Mouse (Mus musculus) limb, embryonic 12.5 days (tissue): ENCODE measurements around the gene Gm9774. TPM values are rescaled to one million over a fixed set of nuclear protein-coding genes. Genes with fewer than 3 reads are reported as not detected.

Source experiments
- ATAC-seq: fragments of 200-750 bp; cut with Nextera tagmentation; 2 replicates; pipeline ENCODE4 v1.8.0; 2017; ENCODE audit warnings: low read depth, moderate TSS enrichment; ENCODE audit not compliant: insufficient number of reproducible peaks, insufficient read depth, low FRiP score, low TSS enrichment
- H3K27ac ChIP-seq: fragments of 300-500 bp; sonication (generic); 2 replicates; pipeline ENCODE4 v1.5.1; 2016; ENCODE audit warnings: mild to moderate bottlenecking, moderate library complexity
- H3K27me3 ChIP-seq: fragments of 300-500 bp; sonication (generic); 2 replicates; pipeline ENCODE4 v1.6.1; 2016; ENCODE audit warnings: mild to moderate bottlenecking, moderate library complexity
- H3K36me3 ChIP-seq: fragments of 300-500 bp; sonication (generic); 2 replicates; pipeline ENCODE4 v1.6.1; 2016; ENCODE audit warnings: mild to moderate bottlenecking, moderate library complexity
- H3K4me1 ChIP-seq: fragments of 300-500 bp; sonication (generic); replicated peaks from 2 replicates; pipeline ENCODE4 v1.6.1; 2016
- H3K4me2 ChIP-seq: fragments of 300-500 bp; sonication (generic); 2 replicates; pipeline ENCODE4 v1.6.1; 2016; ENCODE audit warnings: mild to moderate bottlenecking, moderate library complexity
- H3K4me3 ChIP-seq: fragments of 300-500 bp; sonication (generic); replicated peaks from 2 replicates; pipeline ENCODE4 v1.5.1; 2016; ENCODE audit warnings: mild to moderate bottlenecking
- H3K9ac ChIP-seq: fragments of 300-500 bp; sonication (generic); replicated peaks from 2 replicates; pipeline ENCODE4 v1.6.1; 2016; ENCODE audit warnings: mild to moderate bottlenecking, moderate library complexity
- H3K9me3 ChIP-seq: fragments of 300-500 bp; sonication (generic); 2 replicates; pipeline ENCODE4 v1.6.1; 2016; ENCODE audit warnings: mild to moderate bottlenecking, moderate library complexity
- WGBS: fragments of 180-500 bp; shearing (Covaris S2); methylation state at CpG from one replicate; pipeline ENCODE4 v1.1.7; 2016; 5-methylcytosine and 5-hydroxymethylcytosine counted together
- polyA plus RNA-seq: library from polyadenylated mRNA; unstranded; fragments of >200 nt; fragmentation: Nextera tagmentation; extraction: Ambion mirVana; gene quantifications from 2 replicates; pipeline ENCODE4 v1.2.1, GENCODE M21; 2016

The Gm9774 gene
- polyA plus RNA-seq, 1 experiment from 2014 or later, result 6.4 TPM

DNA sequence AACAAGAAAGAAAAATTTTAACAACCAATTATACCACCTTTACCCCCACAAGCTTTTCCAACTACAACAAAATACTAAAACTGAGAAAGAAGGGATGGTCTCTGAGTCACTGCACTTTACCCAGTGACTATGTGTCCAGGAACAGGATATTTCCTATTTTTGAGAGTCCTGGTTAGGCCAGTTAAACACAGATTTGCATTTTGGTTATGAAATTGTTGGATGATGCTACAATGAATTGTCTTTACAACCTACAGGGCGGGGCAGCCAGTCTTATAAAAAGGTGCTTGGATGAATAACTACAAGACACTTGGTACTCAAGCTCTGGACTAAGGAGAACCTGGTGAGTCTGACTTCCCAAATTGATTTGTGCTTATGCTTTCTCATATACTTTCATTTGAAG, 43.8 kb downstream of the Gm9774 start, which contains the start of gene Sprr2h:
Gene Sprr2h (plus strand): TSS at position 301 of the 400 bp plus-strand sequence.
- Histone ChIP-seq H3K4me1 (no peaks in the 10 kb centered on the region), H3K27ac (no peak within 1 kb of the TSS), H3K9me3 (no peaks in the 10 kb centered on the region), H3K4me3 (no peak within 1 kb of the TSS), H3K9ac (no peak within 1 kb of the TSS), H3K36me3 (no peaks in the 10 kb centered on the region), H3K27me3 (no peaks in the 10 kb centered on the region), H3K4me2 (no peak within 1 kb of the TSS)
- no peak for ATAC-seq
- 78% methylated on average over 1 of the region's 1 CpGs for WGBS

Other genes with a start within 250 kb of the Gm9774 start
- gene Sprr2a1, start 213.6 kb downstream of the Gm9774 start, polyA plus RNA-seq, result not detected in 2 replicates
- gene Sprr2a2, start 213.5 kb downstream of the Gm9774 start, polyA plus RNA-seq, result 0.90 and 1.0 TPM in 2 replicates
- not detected in 2 replicates for gene Sprr2a3, start 144.0 kb downstream of the Gm9774 start, polyA plus RNA-seq
- gene Sprr2b, start 112.8 kb downstream of the Gm9774 start, polyA plus RNA-seq, result not detected in 2 replicates
- not detected in 2 replicates for gene Sprr2d, start 90.3 kb downstream of the Gm9774 start, polyA plus RNA-seq
- not detected in 2 replicates for gene Sprr2e, start 77.3 kb downstream of the Gm9774 start, polyA plus RNA-seq
- gene Sprr2f, start 64.2 kb downstream of the Gm9774 start, polyA plus RNA-seq, result not detected in 2 replicates
- gene Sprr2h, start 43.7 kb downstream of the Gm9774 start, polyA plus RNA-seq, result not detected in 2 replicates
- not detected in 2 replicates for gene Sprr2i, start 21.4 kb downstream of the Gm9774 start, polyA plus RNA-seq
- not detected in 2 replicates for gene Sprr2j-ps, start 11.3 kb downstream of the Gm9774 start, polyA plus RNA-seq
- not detected in 2 replicates for gene Sprr2k, start 3.2 kb upstream of the Gm9774 start, polyA plus RNA-seq
- not detected in 2 replicates for gene Sprr1b, start 9.4 kb upstream of the Gm9774 start, polyA plus RNA-seq
- not detected in 2 replicates for gene Sprr3, start 29.3 kb upstream of the Gm9774 start, polyA plus RNA-seq
- gene Sprr1a, start 56.5 kb upstream of the Gm9774 start, polyA plus RNA-seq, result not detected in 2 replicates
- not detected in 2 replicates for gene Sprr4, start 71.1 kb upstream of the Gm9774 start, polyA plus RNA-seq
- gene 2310046K23Rik, start 105.1 kb upstream of the Gm9774 start, polyA plus RNA-seq, result not detected in 2 replicates
- gene Ivl, start 144.3 kb upstream of the Gm9774 start, polyA plus RNA-seq, result 0.18 TPM in 1 of 2 replicates, not detected in the other
- gene Smcp, start 159.6 kb upstream of the Gm9774 start, polyA plus RNA-seq, result not detected in 2 replicates
- gene 2210017I01Rik, start 178.1 kb upstream of the Gm9774 start, polyA plus RNA-seq, result not detected in 2 replicates
- not detected in 2 replicates for gene Lce6a, start 192.2 kb upstream of the Gm9774 start, polyA plus RNA-seq
- gene Lce1a1, start 218.9 kb upstream of the Gm9774 start, polyA plus RNA-seq, result not detected in 2 replicates
- gene Lce1b, start 227.5 kb upstream of the Gm9774 start, polyA plus RNA-seq, result not detected in 2 replicates
- gene Lce1a2, start 240.9 kb upstream of the Gm9774 start, polyA plus RNA-seq, result not detected in 2 replicates
- not detected in 2 replicates for gene Lce1c, start 249.8 kb upstream of the Gm9774 start, polyA plus RNA-seq